In genomic region chr16:78934298-78934697, GRCm38 (mm10) we compare ENCODE assay signal across 22 mouse cellular contexts. TPM values are rescaled to one million over a fixed set of nuclear protein-coding genes. Genes with fewer than 3 reads are reported as not detected.
DNase-seq lines count a peak whose midpoint lies in the region; ATAC-seq and TF ChIP-seq lines count a peak whose summit lies in the region.
"Had no signal": no experiment of that assay in that cellular context is flagged by ENCODE, and none has a peak within 500 bp of the region (broad histone marks: within the 10 kb centered on the region; RNA-seq: fewer than 3 reads in every experiment).

No protein-coding gene starts in this region.

- TF ChIP-seq RAD21 in CH12.LX (IDR thresholded peaks at IDR 0.05; ENCODE audit: low read depth, low read length), result no peak

- H3K4me3 ChIP-seq in CH12.LX (replicated peaks in 1 of 3; ENCODE audit: low read depth in 2 of 3, low read length in 2 of 3, poor library complexity in 1 of 3) (no peak overlapping the region), ES-E14 (ENCODE audit: insufficient read depth in 1 of 2, low read depth in 1 of 2, low read length in 2 of 2, poor library complexity in 1 of 2, severe bottlenecking in 1 of 2) (no peak overlapping the region)
- no peak overlapping the region for H3K4me3 ChIP-seq in intestine, embryonic 15.5 days (replicated peaks)

- in situ Hi-C loops in CH12.LX (cut with MboI; ENCODE audit: low pct_ligation_motif_present, low pct_unique_long_range_greater_than_20kb, low sequenced_read_pairs), result no loop called here
- in situ Hi-C loops in ES-E14 (cut with MboI; ENCODE audit: low sequenced_read_pairs in 2 of 2, unreplicated experiment in 2 of 2), result no loop called here

- TF ChIP-seq POLR2A in CH12.LX (IDR thresholded peaks at IDR 0.05; ENCODE audit: low read depth, low read length), result no peak

- H3K27ac ChIP-seq in CH12.LX (ENCODE audit: insufficient read depth, low read depth) (no peak overlapping the region), ES-E14 (ENCODE audit: insufficient read depth, low read depth, low read length, poor library complexity, severe bottlenecking) (no peak overlapping the region)
- H3K27ac ChIP-seq in intestine, embryonic 15.5 days, result no peak overlapping the region

- H3K36me3 ChIP-seq in CH12.LX (replicated peaks in 1 of 2; ENCODE audit: control insufficient read depth in 1 of 2, insufficient read depth in 1 of 2, low read length in 1 of 2) (no peaks in the 10 kb centered on the region), ES-E14 (ENCODE audit: control insufficient read depth, insufficient read depth, low read length, poor library complexity, severe bottlenecking) (no peaks in the 10 kb centered on the region)
- no peaks in the 10 kb centered on the region for H3K36me3 ChIP-seq in intestine, embryonic 15.5 days
- H3K36me3 ChIP-seq: G1E had no signal

- no peak for ATAC-seq in intestine, embryonic 15.5 days
- ATAC-seq: activated CD4-positive, CD25-positive, alpha-beta regulatory T cell, adult 4 months; CD4-positive, CD25-positive, alpha-beta regulatory T cell, adult 4 months; Patski had no signal

- DNase-seq in CH12.LX (ENCODE audit: extremely low read depth) (no peak), ES-E14 (ENCODE audit: low read depth, low spot score) (no peak)
- DNase-seq in left cerebral cortex, postnatal 25 days (ENCODE audit: low spot score in 2 of 2), result no peak
- DNase-seq: adrenal gland, adult 2 months; adrenal gland, adult 8-10 months; adrenal gland, postnatal 10 days; adrenal gland, postnatal 14 days; adrenal gland, postnatal 25 days; adrenal gland, postnatal 36 days; B cell, adult 2 months; cerebellum, adult 11 months; cerebellum, adult 11-12 months; cerebellum, adult 18-20 months; cerebellum, adult 2 months; cerebellum, adult 8-10 months had no signal

- H3K9ac ChIP-seq in CH12.LX (ENCODE audit: insufficient read depth, low read depth) (no peak overlapping the region), ES-E14 (ENCODE audit: insufficient read depth, low read depth, low read length, poor library complexity, severe bottlenecking) (no peak overlapping the region)
- H3K9ac ChIP-seq in intestine, embryonic 15.5 days, result no peak overlapping the region

- 88% methylated on average over 2 of the region's 2 CpGs for WGBS in intestine, embryonic 15.5 days

- TF ChIP-seq CTCF in CH12.LX (conservative IDR thresholded peaks at IDR 0.05 in 1 of 2, IDR thresholded peaks at IDR 0.05 in 1 of 2; ENCODE audit: low read depth in 2 of 2, low read length in 2 of 2), result no peak

- intact Hi-C loops in left cerebral cortex, postnatal 25 days (cut with DNase I), result no loop called here

- peaks cover 31% of the 10 kb centered on the region for H3K9me3 ChIP-seq in CH12.LX (replicated peaks; ENCODE audit: low read length)
- H3K9me3 ChIP-seq in ES-E14 (ENCODE audit: control insufficient read depth, insufficient read depth, low read depth, low read length), result no peaks in the 10 kb centered on the region
- no peaks in the 10 kb centered on the region for H3K9me3 ChIP-seq in intestine, embryonic 15.5 days

- no peaks in the 10 kb centered on the region for H3K27me3 ChIP-seq in CH12.LX (replicated peaks)
- H3K27me3 ChIP-seq in intestine, embryonic 15.5 days (replicated peaks), result no peaks in the 10 kb centered on the region

- H3K4me1 ChIP-seq in CH12.LX (ENCODE audit: control insufficient read depth in 1 of 2, insufficient read depth in 2 of 2) (no peaks in the 10 kb centered on the region), ES-E14 (ENCODE audit: control insufficient read depth in 2 of 2, insufficient read depth in 2 of 2, low read length in 2 of 2, poor library complexity in 1 of 2) (peaks cover 2% of the 10 kb centered on the region in 2 experiments; a peak in 1 of 4 replicates)
- H3K4me1 ChIP-seq in intestine, embryonic 15.5 days (replicated peaks), result peaks cover 8% of the 10 kb centered on the region

- no peak for TF ChIP-seq EP300 in CH12.LX (IDR thresholded peaks at IDR 0.05; ENCODE audit: low read length)

- H3K79me2 ChIP-seq in CH12.LX (replicated peaks; ENCODE audit: control insufficient read depth, extremely low read depth, insufficient read depth, poor library complexity, severe bottlenecking), result no peaks in the 10 kb centered on the region

- H3K4me2 ChIP-seq in CH12.LX (ENCODE audit: insufficient read depth, low read depth, poor library complexity, severe bottlenecking), result no peak overlapping the region
- no peak overlapping the region for H3K4me2 ChIP-seq in intestine, embryonic 15.5 days (replicated peaks)

- dilution Hi-C loops in CH12.LX (cut with MboI; ENCODE audit: extremely low pct_ligation_motif_present, extremely low pct_unique_long_range_greater_than_20kb, low sequenced_read_pairs), result no loop called here

TF ChIP-seq in CH12.LX, 34 proteins besides CTCF, POLR2A, EP300 and RAD21:
- TF ChIP-seq MAFK (IDR thresholded peaks at IDR 0.05; ENCODE audit: insufficient replicate concordance, low read length) (peak; percentile 73), SIN3A (IDR thresholded peaks at IDR 0.05; ENCODE audit: low read length) (no peak)

TF ChIP-seq in ES-E14, 5 proteins besides CTCF, POLR2A, EP300 and RAD21:
- TF ChIP-seq HCFC1 (IDR thresholded peaks at IDR 0.05; ENCODE audit: borderline replicate concordance, insufficient read depth, low read length), result no peak
- no peak for TF ChIP-seq CHD2 (IDR thresholded peaks at IDR 0.05; ENCODE audit: low read depth, low read length)
- peak; percentile 67; the same call in 1 of the 2 replicates for TF ChIP-seq MAFK (IDR thresholded peaks at IDR 0.05; ENCODE audit: insufficient read depth, low read depth, low read length)
- TF ChIP-seq ZC3H11A (IDR thresholded peaks at IDR 0.05; ENCODE audit: borderline replicate concordance, low read depth, low read length), result no peak
- TF ChIP-seq ZNF384 (IDR thresholded peaks at IDR 0.05; ENCODE audit: low read depth, low read length), result no peak

RNA-seq across cellular contexts. Expression of gene Chodl, which starts 3.5 kb away (rescaled TPM):
- total RNA-seq in CH12.LX (2012; rRNA removed), result not detected in 2 replicates
- not detected in 2 replicates for total RNA-seq in CH12.LX (2014; rRNA removed)
- not detected in 2 replicates for polyA plus RNA-seq in CH12.LX (2012; ENCODE audit: insufficient read length, low read depth)
- total RNA-seq in ES-E14 (2012; rRNA removed), result 0.13 TPM in 1 of 2 replicates, not detected in the other
- polyA plus RNA-seq in intestine, embryonic 15.5 days (2015; fragmentation: Nextera tagmentation; extraction: Ambion mirVana), result 11.1 and 12.1 TPM in 2 replicates
- 1 to 10 TPM in 1 of 2 experiments, under 1 TPM in 1; 0.80 to 1.4 TPM for total RNA-seq in left cerebral cortex, postnatal 25 days (2021)
- total RNA-seq: MEL had no signal
- polyA plus RNA-seq: activated CD4-positive, CD25-positive, alpha-beta regulatory T cell, adult 4 months; C2C12; CD4-positive, CD25-positive, alpha-beta regulatory T cell, adult 4 months; G1E; Patski had no signal
